Mouse (Mus musculus) heart, embryonic 15.5 days (tissue): Measurements from ENCODE around the gene Olfr734. TPM values are rescaled to one million over a fixed set of nuclear protein-coding genes. Genes with fewer than 3 reads are reported as not detected.

Experiments used
- ATAC-seq: fragments of 200-750 bp; cut with Nextera tagmentation; replicated peaks from 2 replicates; pipeline ENCODE4 v1.8.0; 2017; ENCODE audit warnings: low read depth, moderate TSS enrichment; ENCODE audit not compliant: insufficient number of reproducible peaks, insufficient read depth, low FRiP score
- H3K27ac ChIP-seq: fragments of 300-500 bp; sonication (generic); 2 replicates; pipeline ENCODE4 v1.5.1; 2015; ENCODE audit warnings: mild to moderate bottlenecking, inconsistent platforms
- H3K27me3 ChIP-seq: fragments of 300-500 bp; sonication (generic); 2 replicates; pipeline ENCODE4 v1.6.1; 2015; ENCODE audit warnings: inconsistent platforms
- H3K36me3 ChIP-seq: fragments of 300-500 bp; sonication (generic); 2 replicates; pipeline ENCODE4 v1.6.1; 2015; ENCODE audit warnings: mild to moderate bottlenecking, inconsistent platforms
- H3K4me1 ChIP-seq: fragments of 300-500 bp; sonication (generic); replicated peaks from 2 replicates; pipeline ENCODE4 v1.6.1; 2015; ENCODE audit warnings: inconsistent platforms
- H3K4me2 ChIP-seq: fragments of 300-500 bp; sonication (generic); 2 replicates; pipeline ENCODE4 v1.6.1; 2015; ENCODE audit warnings: inconsistent platforms, mild to moderate bottlenecking, moderate library complexity
- H3K4me3 ChIP-seq: fragments of 300-500 bp; sonication (generic); 2 replicates; pipeline ENCODE4 v1.5.1; 2015; ENCODE audit warnings: mild to moderate bottlenecking, inconsistent platforms
- H3K9ac ChIP-seq: fragments of 300-500 bp; sonication (generic); 2 replicates; pipeline ENCODE4 v1.6.1; 2015; ENCODE audit warnings: mild to moderate bottlenecking, inconsistent platforms
- H3K9me3 ChIP-seq: fragments of 300-500 bp; sonication (generic); replicated peaks from 2 replicates; pipeline ENCODE4 v1.6.1; 2016; ENCODE audit warnings: inconsistent platforms
- WGBS: fragments of 180-500 bp; shearing (Covaris S2); methylation state at CpG from one replicate; pipeline ENCODE4 v1.1.7; 2015; ENCODE audit warnings: mixed read lengths; 5-methylcytosine and 5-hydroxymethylcytosine counted together
- polyA plus RNA-seq: library from polyadenylated mRNA; unstranded; fragments of >200 nt; fragmentation: Nextera tagmentation; extraction: Ambion mirVana; gene quantifications from 2 replicates; pipeline ENCODE4 v1.2.1, GENCODE M21; 2015

Olfr734 gene
- not detected in 2 replicates for polyA plus RNA-seq

DNA sequence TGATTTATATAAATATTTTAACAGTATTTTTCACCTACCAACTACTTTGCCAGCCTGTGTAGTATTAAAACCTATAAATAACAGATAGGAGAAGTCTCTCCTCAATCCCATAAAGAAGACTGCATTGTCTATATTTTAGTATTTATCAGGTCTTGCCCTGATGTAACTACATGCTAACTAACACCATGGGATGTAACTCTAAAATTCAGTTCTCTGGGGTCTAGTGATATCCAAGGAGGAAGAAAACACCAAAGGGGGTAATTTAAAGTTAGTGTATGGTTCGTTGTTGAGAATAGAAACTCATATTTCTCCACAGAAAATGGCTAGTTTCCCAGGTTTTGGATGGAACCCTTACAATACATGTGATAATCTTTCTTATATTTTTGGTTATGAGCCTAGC, at the start of gene Olfr734:
Gene Olfr734 (minus strand): TSS at position 101 of the 400 bp plus-strand sequence.
- H3K36me3 ChIP-seq = no peaks in the 10 kb centered on the region
- 61% methylated on average over 1 of the region's 1 CpGs for WGBS
- no peaks in the 10 kb centered on the region for H3K27me3 ChIP-seq
- H3K4me1 ChIP-seq = no peaks in the 10 kb centered on the region
- no peaks in the 10 kb centered on the region for H3K9me3 ChIP-seq
- no peak within 1 kb of the TSS for H3K9ac ChIP-seq
- no peak within 1 kb of the TSS for H3K4me2 ChIP-seq
- ATAC-seq = no peak
- H3K27ac ChIP-seq = no peak within 1 kb of the TSS
- no peak within 1 kb of the TSS for H3K4me3 ChIP-seq

DNA sequence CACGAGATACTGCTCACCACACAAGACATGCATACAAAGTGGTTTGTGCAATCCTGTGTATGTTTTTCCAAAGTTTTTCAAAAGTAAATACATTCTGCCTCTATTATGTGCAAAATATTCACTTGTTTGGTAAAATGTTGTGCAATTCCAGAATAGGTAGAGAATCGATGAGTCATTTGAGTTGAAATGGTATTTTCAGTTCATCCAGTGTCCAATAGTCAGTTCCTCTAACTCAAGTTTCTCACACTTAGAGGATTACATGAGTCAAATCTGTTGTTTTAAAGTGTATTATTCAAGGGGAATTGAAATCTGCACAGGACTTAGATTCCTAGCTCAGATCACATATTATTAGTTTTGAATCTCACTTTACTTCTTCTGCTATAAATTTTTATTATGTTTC, 37.0 kb upstream of the Olfr734 start:
- H3K27me3 ChIP-seq = no peaks in the 10 kb centered on the region
- H3K4me3 ChIP-seq = no peak overlapping the region
- H3K9ac ChIP-seq = no peak overlapping the region
- WGBS = 80% methylated on average over 2 of the region's 2 CpGs
- no peaks in the 10 kb centered on the region for H3K36me3 ChIP-seq
- no peaks in the 10 kb centered on the region for H3K4me1 ChIP-seq
- no peak overlapping the region for H3K4me2 ChIP-seq
- ATAC-seq = no peak
- H3K9me3 ChIP-seq = no peaks in the 10 kb centered on the region
- no peak overlapping the region for H3K27ac ChIP-seq

DNA sequence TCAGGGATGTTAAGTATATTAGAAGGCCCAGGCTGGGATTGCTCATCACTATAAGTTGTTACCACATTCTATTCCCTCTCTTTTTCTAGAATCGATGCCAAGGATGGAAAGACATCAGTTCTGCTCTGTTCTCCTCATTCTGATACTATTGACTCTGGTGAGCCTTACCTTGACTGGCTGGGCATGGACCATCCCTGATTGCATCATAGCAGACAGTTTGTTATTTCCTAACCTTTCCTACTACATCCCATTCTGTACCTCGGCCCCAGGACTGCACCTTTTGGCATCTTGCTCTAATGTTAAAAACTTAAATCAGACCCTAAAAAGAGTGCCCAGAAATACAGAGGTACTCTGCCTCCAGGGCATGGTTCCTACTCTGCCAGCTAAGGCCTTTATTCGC, 33.9 kb upstream of the Olfr734 start:
- no peak for ATAC-seq
- H3K4me2 ChIP-seq = no peak overlapping the region
- 65% methylated on average over 3 of the region's 3 CpGs for WGBS
- H3K4me1 ChIP-seq = no peaks in the 10 kb centered on the region
- H3K36me3 ChIP-seq = no peaks in the 10 kb centered on the region
- no peaks in the 10 kb centered on the region for H3K9me3 ChIP-seq
- H3K27me3 ChIP-seq = no peaks in the 10 kb centered on the region
- H3K9ac ChIP-seq = no peak overlapping the region
- H3K27ac ChIP-seq = no peak overlapping the region
- no peak overlapping the region for H3K4me3 ChIP-seq

DNA sequence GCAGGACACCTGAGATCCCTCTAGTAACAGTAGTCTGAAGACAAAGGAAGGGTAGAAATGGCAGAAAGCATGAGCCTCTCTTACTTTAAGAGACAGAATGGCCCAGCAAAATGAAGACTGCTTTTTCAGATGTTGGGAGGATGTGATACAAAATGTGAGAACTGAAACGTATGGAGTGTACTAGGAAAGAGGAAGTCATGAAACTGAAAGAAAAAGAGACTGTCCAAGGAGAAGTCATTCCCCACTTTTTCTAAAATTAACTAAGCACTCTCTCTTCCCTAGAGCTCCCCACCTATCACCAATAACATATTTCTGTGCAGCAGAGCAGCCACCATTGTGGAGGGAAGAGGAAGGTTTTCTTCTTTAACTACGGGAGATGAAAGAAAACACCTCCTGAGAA, 31.0 kb upstream of the Olfr734 start, which contains the start of gene Tlr11:
Gene Tlr11 (plus strand): TSS at position 322 of the 400 bp plus-strand sequence.
- Histone ChIP-seq H3K4me1 (no peaks in the 10 kb centered on the region), H3K4me2 (no peak within 1 kb of the TSS), H3K27me3 (no peaks in the 10 kb centered on the region), H3K9me3 (no peaks in the 10 kb centered on the region), H3K4me3 (no peak within 1 kb of the TSS), H3K27ac (no peak within 1 kb of the TSS), H3K9ac (no peak within 1 kb of the TSS), H3K36me3 (no peaks in the 10 kb centered on the region)
- no peak for ATAC-seq
- 71% methylated on average over 2 of the region's 2 CpGs for WGBS

DNA sequence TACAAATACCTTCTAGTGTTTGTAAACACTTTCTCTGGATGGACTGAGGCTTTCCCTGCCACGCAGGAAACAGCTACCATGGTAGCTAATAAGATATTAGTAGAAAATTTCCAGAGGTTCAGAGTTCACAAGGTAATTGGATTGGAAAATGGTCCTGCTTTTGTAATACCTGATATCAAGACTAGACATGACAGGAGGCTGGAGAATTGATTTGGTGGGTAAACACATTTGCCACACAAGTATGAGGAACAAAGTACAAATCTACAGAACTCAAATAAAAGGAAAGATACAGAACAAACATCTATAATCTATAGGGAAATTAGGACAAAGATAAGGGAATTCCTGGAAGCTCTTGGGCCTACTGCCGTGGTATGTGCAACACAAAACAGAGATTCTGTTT, 30.2 kb upstream of the Olfr734 start:
- Histone ChIP-seq H3K9ac (no peak overlapping the region), H3K4me1 (no peaks in the 10 kb centered on the region), H3K4me2 (no peak overlapping the region), H3K27me3 (no peaks in the 10 kb centered on the region), H3K9me3 (no peaks in the 10 kb centered on the region), H3K4me3 (no peak overlapping the region), H3K27ac (no peak overlapping the region), H3K36me3 (no peaks in the 10 kb centered on the region)
- no peak for ATAC-seq
- WGBS = 72% methylated on average over 2 of the region's 2 CpGs

DNA sequence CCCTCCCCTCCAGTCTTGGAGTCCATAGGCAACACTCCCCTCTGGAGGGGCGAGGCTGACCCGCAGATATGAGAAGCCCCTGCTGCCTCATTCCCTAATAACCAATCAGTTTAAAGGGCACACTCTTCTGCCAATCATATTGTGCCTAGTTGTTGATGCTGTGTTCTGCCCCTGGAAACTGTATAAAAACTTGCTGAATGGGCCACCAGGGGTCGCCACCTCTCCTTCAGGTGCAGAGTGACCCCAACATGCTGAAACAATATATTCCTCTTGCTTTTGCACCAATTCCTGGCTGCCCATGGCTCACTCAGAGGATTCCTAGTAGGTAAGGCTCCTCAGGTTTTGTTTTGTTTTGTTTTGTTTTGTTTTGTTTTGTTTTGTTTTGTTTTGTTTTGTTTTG, 25.9 kb upstream of the Olfr734 start:
- WGBS = 43% methylated on average over 3 of the region's 3 CpGs
- no peaks in the 10 kb centered on the region for H3K36me3 ChIP-seq
- H3K9me3 ChIP-seq = no peaks in the 10 kb centered on the region
- H3K4me2 ChIP-seq = no peak overlapping the region
- no peak overlapping the region for H3K4me3 ChIP-seq
- no peak overlapping the region for H3K27ac ChIP-seq
- no peak for ATAC-seq
- H3K9ac ChIP-seq = no peak overlapping the region
- no peaks in the 10 kb centered on the region for H3K27me3 ChIP-seq
- no peaks in the 10 kb centered on the region for H3K4me1 ChIP-seq

DNA sequence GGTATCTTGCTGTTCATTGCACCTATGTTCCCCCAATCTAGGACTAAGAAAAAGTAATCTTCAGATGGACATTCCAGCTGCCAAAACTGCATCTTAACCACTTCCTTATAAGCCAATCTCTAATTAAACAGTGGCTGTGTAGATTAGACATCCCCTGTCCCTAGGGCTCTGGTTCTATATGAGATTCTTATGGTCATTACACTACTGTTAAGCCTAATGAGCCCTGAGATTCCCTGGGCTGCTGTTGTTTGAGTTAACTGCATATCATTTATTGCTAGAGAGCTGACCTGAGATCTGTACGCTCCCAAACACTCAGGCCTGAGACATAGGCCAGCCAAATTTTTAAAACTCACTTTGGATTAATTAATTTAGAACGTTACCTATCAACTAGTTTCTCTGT, 22.2 kb upstream of the Olfr734 start, which contains the start of gene Olfr735:
Gene Olfr735 (minus strand): TSS at position 77 of the 400 bp plus-strand sequence.
- Histone ChIP-seq H3K9ac (no peak within 1 kb of the TSS), H3K27me3 (no peaks in the 10 kb centered on the region), H3K27ac (no peak within 1 kb of the TSS), H3K4me3 (no peak within 1 kb of the TSS), H3K9me3 (no peaks in the 10 kb centered on the region), H3K4me2 (no peak within 1 kb of the TSS), H3K4me1 (no peaks in the 10 kb centered on the region), H3K36me3 (no peaks in the 10 kb centered on the region)
- WGBS = 72% methylated on average over 2 of the region's 2 CpGs
- no peak for ATAC-seq

DNA sequence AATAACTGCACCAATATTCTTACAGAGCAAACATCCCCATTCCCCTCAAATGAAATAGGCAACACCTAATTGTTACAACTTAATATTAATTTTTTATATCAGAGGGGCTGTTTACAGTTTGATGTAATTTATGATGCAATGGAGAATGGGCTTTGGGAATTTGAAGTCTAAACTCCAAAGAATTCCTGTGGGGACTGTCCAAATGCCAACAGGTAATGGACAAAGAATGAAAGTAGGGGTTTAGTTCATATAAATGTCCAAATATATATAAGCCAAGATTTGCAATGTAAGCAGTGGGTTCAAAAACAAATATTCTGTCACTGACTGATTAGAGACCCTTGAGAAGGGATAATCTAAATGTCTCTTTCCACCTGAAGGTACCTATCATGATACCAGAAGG, 25.1 kb downstream of the Olfr734 start, which contains the start of gene Olfr733:
Gene Olfr733 (minus strand): TSS at position 101 of the 400 bp plus-strand sequence.
- no peak for ATAC-seq
- Histone ChIP-seq H3K4me3 (no peak within 1 kb of the TSS), H3K4me2 (no peak within 1 kb of the TSS), H3K27me3 (no peaks in the 10 kb centered on the region), H3K36me3 (no peaks in the 10 kb centered on the region), H3K9ac (no peak within 1 kb of the TSS), H3K9me3 (no peaks in the 10 kb centered on the region), H3K27ac (no peak within 1 kb of the TSS), H3K4me1 (no peaks in the 10 kb centered on the region)

DNA sequence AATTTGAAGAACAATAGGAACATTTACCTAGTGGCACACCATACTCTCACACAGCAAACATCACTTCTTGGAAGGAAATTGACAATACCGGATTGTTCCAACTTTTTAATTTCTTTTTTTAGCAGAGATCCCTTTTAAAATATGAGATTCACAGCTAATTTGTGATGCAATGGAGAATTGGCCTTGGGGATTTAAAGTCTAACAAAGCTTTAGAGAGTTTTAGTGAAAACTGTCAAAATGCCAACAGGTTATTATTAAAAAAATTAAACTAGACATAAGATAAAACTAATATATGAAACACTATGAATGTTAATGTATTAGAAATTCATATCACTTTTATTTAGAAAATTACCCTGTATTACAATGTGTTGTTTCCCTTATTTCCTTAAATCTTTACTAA, 42.5 kb downstream of the Olfr734 start, which contains the start of gene Olfr732:
Gene Olfr732 (minus strand): TSS at position 101 of the 400 bp plus-strand sequence.
- Histone ChIP-seq H3K9ac (no peak within 1 kb of the TSS), H3K36me3 (no peaks in the 10 kb centered on the region), H3K27ac (no peak within 1 kb of the TSS), H3K4me1 (no peaks in the 10 kb centered on the region), H3K9me3 (no peaks in the 10 kb centered on the region), H3K27me3 (no peaks in the 10 kb centered on the region), H3K4me3 (no peak within 1 kb of the TSS), H3K4me2 (no peak within 1 kb of the TSS)
- 84% methylated on average over 1 of the region's 1 CpGs for WGBS
- ATAC-seq = no peak

Other genes starting within 250 kb of the Olfr734 start
- not detected in 2 replicates for gene Olfr726, start 235.8 kb downstream of the Olfr734 start, polyA plus RNA-seq
- not detected in 2 replicates for gene Olfr727, start 203.6 kb downstream of the Olfr734 start, polyA plus RNA-seq
- not detected in 2 replicates for gene Olfr728, start 184.1 kb downstream of the Olfr734 start, polyA plus RNA-seq
- gene Olfr729, start 173.9 kb downstream of the Olfr734 start, polyA plus RNA-seq = not detected in 2 replicates
- gene Olfr730, start 138.6 kb downstream of the Olfr734 start, polyA plus RNA-seq = not detected in 2 replicates
- not detected in 2 replicates for gene Olfr731, start 84.9 kb downstream of the Olfr734 start, polyA plus RNA-seq
- not detected in 2 replicates for gene Olfr732, start 42.6 kb downstream of the Olfr734 start, polyA plus RNA-seq
- gene Olfr733, start 25.2 kb downstream of the Olfr734 start, polyA plus RNA-seq = not detected in 2 replicates
- not detected in 2 replicates for gene Olfr735, start 22.1 kb upstream of the Olfr734 start, polyA plus RNA-seq
- gene Tlr11, start 31.2 kb upstream of the Olfr734 start, polyA plus RNA-seq = 0.05 TPM in 1 of 2 replicates, not detected in the other
- gene Olfr736, start 54.4 kb upstream of the Olfr734 start, polyA plus RNA-seq = not detected in 2 replicates
- not detected in 2 replicates for gene Olfr738, start 80.8 kb upstream of the Olfr734 start, polyA plus RNA-seq
- not detected in 2 replicates for gene Olfr739, start 91.9 kb upstream of the Olfr734 start, polyA plus RNA-seq
- gene Olfr740, start 118.8 kb upstream of the Olfr734 start, polyA plus RNA-seq = not detected in 2 replicates
- gene Olfr741, start 146.0 kb upstream of the Olfr734 start, polyA plus RNA-seq = not detected in 2 replicates
- not detected in 2 replicates for gene Olfr742, start 176.8 kb upstream of the Olfr734 start, polyA plus RNA-seq
- gene Olfr743, start 195.1 kb upstream of the Olfr734 start, polyA plus RNA-seq = not detected in 2 replicates